Mouse (Mus musculus): ENCODE measurements around the gene Cacng1.

DNA sequence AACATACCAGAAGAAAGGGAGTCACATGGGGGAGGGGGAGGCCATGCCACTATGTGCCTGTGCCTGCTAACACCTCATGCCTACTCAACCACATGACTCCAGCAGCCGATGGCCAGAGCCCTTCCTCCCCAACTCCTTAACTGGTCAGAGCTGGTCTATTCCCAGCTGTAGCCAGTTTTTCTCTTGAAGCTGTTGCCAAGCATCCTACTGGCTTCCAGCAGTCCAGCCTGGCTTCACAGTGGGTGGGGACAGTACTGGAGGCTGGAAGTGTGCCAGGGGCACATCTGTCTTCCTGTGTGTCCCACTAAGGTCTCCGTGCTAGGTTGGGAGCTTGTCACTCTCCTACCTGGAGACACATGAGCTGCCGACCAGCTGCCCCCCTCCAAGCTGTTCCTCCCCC lies 26.8 kb upstream of the Cacng1 start:
- TF ChIP-seq POLR2A (IDR thresholded peaks at IDR 0.05; ENCODE audit: low read depth, low read length) (no peak), CTCF (IDR thresholded peaks at IDR 0.05; ENCODE audit: extremely low read depth, insufficient read depth, insufficient read length, insufficient replicate concordance) (no peak)
